Mouse (Mus musculus): ENCODE results near the gene Ak4. TPM values are rescaled to one million over a fixed set of nuclear protein-coding genes. Genes with fewer than 3 reads are reported as not detected.

Gene Ak4
- polyA plus RNA-seq, 1 experiment from 2014 or later: 20.7 TPM

- Histone ChIP-seq H3K27ac (no peak overlapping the region), H3K4me3 (replicated peaks) (peak overlapping the region; percentile 38), H3K36me3 (no peaks in the 10 kb centered on the region), H3K27me3 (replicated peaks) (peaks cover 8% of the 10 kb centered on the region), H3K9me3 (no peaks in the 10 kb centered on the region), H3K4me1 (peaks cover 9% of the 10 kb centered on the region), H3K9ac (no peak overlapping the region), H3K4me2 (peak overlapping the region; percentile 60)
- ATAC-seq (ENCODE audit: insufficient read depth, low FRiP score, low read depth): no peak
- WGBS: 11% methylated on average over 24 of the region's 24 CpGs
These were observed 88.7 kb downstream of the Ak4 start for GRCm38 (mm10) chr4:101507571-101508422.

GRCm38 (mm10) chr4:101508431-101508830 is 89.4 kb downstream of the Ak4 start:
- no peak for ATAC-seq (ENCODE audit: insufficient read depth, low FRiP score, low read depth)
- H3K27ac ChIP-seq: no peak overlapping the region
- H3K4me3 ChIP-seq (replicated peaks): peak overlapping the region; percentile 38
- H3K27me3 ChIP-seq (replicated peaks): peaks cover 8% of the 10 kb centered on the region
- H3K36me3 ChIP-seq: no peaks in the 10 kb centered on the region
- peak overlapping the region; percentile 73 for H3K4me2 ChIP-seq
- peaks cover 9% of the 10 kb centered on the region for H3K4me1 ChIP-seq
- WGBS: 4% methylated on average over 10 of the region's 10 CpGs
- no peaks in the 10 kb centered on the region for H3K9me3 ChIP-seq
- H3K9ac ChIP-seq: no peak overlapping the region

DNA sequence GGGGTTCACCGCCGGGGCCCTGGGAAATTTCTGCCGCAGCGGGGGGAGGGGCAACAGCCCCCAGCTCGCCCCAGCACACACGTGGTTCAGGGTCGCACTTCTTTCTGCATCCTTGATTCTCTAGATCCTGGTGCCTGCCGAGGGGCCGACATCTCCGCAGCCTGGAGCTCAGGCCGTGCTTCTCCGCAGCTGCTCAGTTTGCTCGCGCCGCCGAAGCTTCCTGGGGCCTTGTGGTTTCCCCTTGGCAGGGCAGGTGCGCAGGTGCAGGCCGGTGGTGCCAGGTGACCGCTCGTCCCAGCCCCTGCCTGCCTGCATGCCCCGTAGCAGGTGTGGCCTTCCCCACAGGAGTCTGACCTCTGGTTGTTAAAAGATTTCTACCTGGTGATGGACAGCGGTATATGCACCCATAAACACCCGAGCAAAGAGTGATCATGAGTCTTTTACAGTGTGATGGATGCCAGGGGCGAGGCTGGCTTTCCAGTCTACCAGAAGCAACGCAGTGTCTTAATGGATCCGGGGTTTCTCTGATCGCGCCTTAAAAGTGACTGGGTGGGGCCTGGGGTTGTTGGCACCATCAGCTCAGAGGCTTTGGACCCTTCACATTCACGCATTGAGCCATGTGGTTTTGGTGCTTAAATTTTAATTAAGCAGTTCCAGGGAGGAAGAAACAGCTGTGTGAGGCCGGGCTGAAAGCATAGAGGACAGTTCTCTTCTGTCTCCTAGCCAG is 89.9 kb downstream of the Ak4 start:
- 4% methylated on average over 30 of the region's 30 CpGs for WGBS
- H3K36me3 ChIP-seq: no peaks in the 10 kb centered on the region

GRCm38 (mm10) chr4:101510111-101510903 is 91.2 kb downstream of the Ak4 start:
- H3K9ac ChIP-seq: no peak overlapping the region
- H3K27ac ChIP-seq: no peak overlapping the region
- 73% methylated on average over 8 of the region's 8 CpGs for WGBS
- no peak overlapping the region for H3K4me3 ChIP-seq (replicated peaks)
- H3K27me3 ChIP-seq (replicated peaks): peaks cover 8% of the 10 kb centered on the region
- H3K36me3 ChIP-seq: no peaks in the 10 kb centered on the region
- ATAC-seq (ENCODE audit: insufficient read depth, low FRiP score, low read depth): no peak
- H3K4me1 ChIP-seq: peaks cover 9% of the 10 kb centered on the region
- no peaks in the 10 kb centered on the region for H3K9me3 ChIP-seq
- H3K4me2 ChIP-seq: no peak overlapping the region

More for the DNA sequence above, 89.9 kb downstream of the Ak4 start:
- peak overlapping the region; percentile 73 for H3K4me2 ChIP-seq
- H3K4me1 ChIP-seq: peaks cover 9% of the 10 kb centered on the region
- peak overlapping the region; percentile 38 for H3K4me3 ChIP-seq (replicated peaks)
- peak; percentile 65; the same call in 1 of the 2 replicates for ATAC-seq (ENCODE audit: insufficient read depth, low FRiP score, low read depth)
- no peak overlapping the region for H3K27ac ChIP-seq
- no peak overlapping the region for H3K9ac ChIP-seq
- H3K27me3 ChIP-seq (replicated peaks): peaks cover 8% of the 10 kb centered on the region
- H3K9me3 ChIP-seq: no peaks in the 10 kb centered on the region

DNA sequence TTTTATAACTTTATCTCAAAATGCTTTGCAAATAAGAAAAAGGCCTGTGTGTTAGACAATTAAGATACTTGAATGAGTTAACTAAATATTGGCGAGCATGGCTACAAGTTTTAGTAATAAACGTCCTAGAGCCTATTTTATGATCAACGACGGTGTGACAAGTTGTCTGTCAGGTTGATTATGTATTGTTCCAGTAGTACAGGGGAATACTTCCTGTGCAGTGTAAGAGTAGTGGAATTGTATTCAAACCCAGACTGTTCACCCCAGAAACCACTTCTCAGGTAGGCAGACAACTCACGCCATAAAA is 91.8 kb downstream of the Ak4 start:
- no peak overlapping the region for H3K9ac ChIP-seq
- WGBS: 67% methylated on average over 5 of the region's 5 CpGs
- no peaks in the 10 kb centered on the region for H3K36me3 ChIP-seq

DNA sequence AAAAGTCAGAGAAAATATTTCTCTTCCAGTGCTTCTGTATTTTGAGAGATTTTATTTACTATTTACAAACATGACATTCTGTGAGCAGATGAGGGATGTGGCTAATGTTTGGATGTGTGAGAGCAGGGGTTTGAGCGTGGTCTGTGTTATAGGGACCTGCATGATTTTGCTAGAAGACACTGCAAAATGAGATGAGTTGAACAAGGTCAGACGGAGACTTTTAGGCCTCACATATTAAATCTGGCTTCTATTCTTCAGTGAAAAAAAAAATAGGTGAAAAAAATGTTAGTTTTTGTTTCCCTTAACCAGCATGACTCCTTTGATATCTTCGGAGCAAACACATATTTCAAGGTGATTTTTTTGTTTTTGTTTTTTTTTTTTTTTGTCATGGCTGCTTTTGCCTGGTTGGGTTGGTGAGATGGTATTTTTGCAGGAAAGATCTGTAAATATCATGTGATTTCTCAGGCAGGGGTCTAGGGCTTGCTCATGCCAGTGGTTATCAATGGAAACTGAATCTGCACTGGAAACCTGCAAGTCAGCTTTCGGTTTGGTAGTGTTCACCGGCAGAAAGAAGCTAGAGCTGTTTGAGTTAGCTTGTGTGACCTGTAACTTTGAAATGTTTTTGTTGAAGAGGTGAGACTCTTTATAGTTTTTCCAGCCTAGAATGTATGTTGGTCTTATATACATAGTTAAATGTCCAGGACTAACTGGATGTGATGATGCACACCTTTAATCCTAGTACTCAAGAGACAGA is 92.9 kb downstream of the Ak4 start:
- Histone ChIP-seq H3K4me2 (no peak overlapping the region), H3K27ac (no peak overlapping the region), H3K27me3 (replicated peaks) (peaks cover 8% of the 10 kb centered on the region), H3K9ac (no peak overlapping the region), H3K4me1 (peaks cover 9% of the 10 kb centered on the region), H3K9me3 (no peaks in the 10 kb centered on the region), H3K4me3 (replicated peaks) (no peak overlapping the region), H3K36me3 (no peaks in the 10 kb centered on the region)
- ATAC-seq (ENCODE audit: insufficient read depth, low FRiP score, low read depth): no peak
- WGBS: 87% methylated on average over 5 of the region's 5 CpGs

More for the DNA sequence above, 91.8 kb downstream of the Ak4 start:
- Histone ChIP-seq H3K27ac (no peak overlapping the region), H3K9me3 (no peaks in the 10 kb centered on the region), H3K27me3 (replicated peaks) (peaks cover 8% of the 10 kb centered on the region), H3K4me3 (replicated peaks) (no peak overlapping the region), H3K4me2 (no peak overlapping the region), H3K4me1 (peaks cover 9% of the 10 kb centered on the region)
- ATAC-seq (ENCODE audit: insufficient read depth, low FRiP score, low read depth): no peak

GRCm38 (mm10) chr4:101513251-101513650 is 94.2 kb downstream of the Ak4 start:
- Histone ChIP-seq H3K4me2 (no peak overlapping the region), H3K36me3 (no peaks in the 10 kb centered on the region), H3K27me3 (replicated peaks) (peaks cover 8% of the 10 kb centered on the region), H3K4me1 (peaks cover 9% of the 10 kb centered on the region), H3K4me3 (replicated peaks) (no peak overlapping the region), H3K9me3 (no peaks in the 10 kb centered on the region), H3K9ac (no peak overlapping the region), H3K27ac (no peak overlapping the region)
- 86% methylated on average over 3 of the region's 3 CpGs for WGBS
- no peak for ATAC-seq (ENCODE audit: insufficient read depth, low FRiP score, low read depth)

DNA sequence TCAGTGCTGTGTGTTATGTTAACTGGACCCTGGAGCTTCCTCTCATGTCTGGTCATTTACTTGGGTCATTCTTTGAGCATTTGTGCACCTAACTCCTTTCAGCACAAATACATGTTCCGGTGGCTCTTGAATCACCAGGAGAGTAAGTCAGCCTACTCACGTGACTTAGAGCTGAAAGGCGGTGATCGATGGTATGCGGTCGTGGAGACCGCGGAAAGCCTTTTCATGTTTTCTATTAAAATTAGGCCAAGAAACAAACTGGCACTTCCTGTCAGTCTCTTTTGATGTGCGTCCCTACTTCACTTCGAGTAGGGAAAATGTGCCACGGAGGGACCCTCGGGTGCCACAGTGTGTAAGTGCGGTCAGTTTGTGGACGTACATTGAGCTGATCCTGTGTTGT is 96.8 kb downstream of the Ak4 start:
- Histone ChIP-seq H3K27me3 (replicated peaks) (no peaks in the 10 kb centered on the region), H3K4me1 (no peaks in the 10 kb centered on the region), H3K36me3 (no peaks in the 10 kb centered on the region), H3K9ac (no peak overlapping the region), H3K27ac (no peak overlapping the region), H3K4me2 (no peak overlapping the region), H3K4me3 (replicated peaks) (no peak overlapping the region), H3K9me3 (no peaks in the 10 kb centered on the region)
- WGBS: 94% methylated on average over 14 of the region's 14 CpGs
- ATAC-seq (ENCODE audit: insufficient read depth, low FRiP score, low read depth): no peak

Other genes starting within 250 kb of the Ak4 start
- 84.5 and 91.5 TPM in 2 replicates for gene Jak1, start 154.0 kb upstream of the Ak4 start, polyA plus RNA-seq (2015; fragmentation: Nextera tagmentation; extraction: Ambion mirVana)
- gene Dnajc6, start 77.4 kb downstream of the Ak4 start, polyA plus RNA-seq (2015; fragmentation: Nextera tagmentation; extraction: Ambion mirVana): 1.7 and 2.0 TPM in 2 replicates
- gene Leprot, start 228.4 kb downstream of the Ak4 start, polyA plus RNA-seq (2015; fragmentation: Nextera tagmentation; extraction: Ambion mirVana): 86.9 and 87.0 TPM in 2 replicates